Comparison of ENCODE assay signal across 9 mouse cellular contexts in the genomic region with DNA sequence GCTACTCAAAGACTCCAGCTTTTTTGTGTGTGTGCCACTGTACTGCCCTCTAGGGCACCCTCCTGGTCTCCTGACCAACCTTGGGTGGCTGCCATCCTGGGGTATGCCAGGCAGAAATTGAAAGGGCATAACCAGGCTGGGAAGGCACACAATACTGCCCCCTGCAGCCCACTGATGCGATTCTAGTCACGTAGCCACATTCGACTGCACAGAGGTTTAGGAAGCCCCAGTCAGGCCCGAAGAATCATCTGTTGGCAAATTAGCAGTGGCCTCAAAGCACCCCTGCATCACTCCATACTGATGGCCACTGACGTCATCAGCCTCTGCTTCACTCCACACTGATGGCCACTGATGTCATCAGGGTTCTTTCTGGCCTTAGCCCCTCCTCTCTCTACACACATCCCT. TPM values are rescaled to one million over a fixed set of nuclear protein-coding genes. Genes with fewer than 3 reads are reported as not detected.
DNase-seq lines count a peak whose midpoint lies in the region; ATAC-seq lines count a peak whose summit lies in the region.
"Had no signal": no experiment of that assay in that cellular context is flagged by ENCODE, and none has a peak within 500 bp of the region (broad histone marks: within the 10 kb centered on the region; RNA-seq: fewer than 3 reads in every experiment).

No protein-coding gene starts in this region.

- H3K4me1 ChIP-seq in midbrain, embryonic 13.5 days (replicated peaks): no peaks in the 10 kb centered on the region
- H3K4me1 ChIP-seq in midbrain, embryonic 15.5 days: no peaks in the 10 kb centered on the region
- H3K4me1 ChIP-seq: embryonic facial prominence, embryonic 13.5 days had no signal

- no peaks in the 10 kb centered on the region for H3K36me3 ChIP-seq in midbrain, embryonic 13.5 days
- no peaks in the 10 kb centered on the region for H3K36me3 ChIP-seq in midbrain, embryonic 15.5 days (replicated peaks)
- H3K36me3 ChIP-seq: embryonic facial prominence, embryonic 13.5 days; liver, embryonic 13.5 days had no signal

- DNase-seq in adrenal gland, adult 18-20 months (ENCODE audit: low spot score in 2 of 2): peak; percentile 54
- peak; percentile 74 to 92 for DNase-seq in cerebellum, postnatal 4 days (ENCODE audit: low spot score in 2 of 2)
- DNase-seq in heart, postnatal 36 days: peak; percentile 28 to 54
- peak; percentile 50 to 84 for DNase-seq in left cerebral cortex, postnatal 10 days (ENCODE audit: extremely low spot score in 1 of 2, low spot score in 2 of 2)
- DNase-seq in retina, postnatal 1 day: peak; percentile 81
- DNase-seq: liver, embryonic 13.5 days had no signal

- no peaks in the 10 kb centered on the region for H3K9me3 ChIP-seq in midbrain, embryonic 13.5 days
- no peaks in the 10 kb centered on the region for H3K9me3 ChIP-seq in midbrain, embryonic 15.5 days
- H3K9me3 ChIP-seq: embryonic facial prominence, embryonic 13.5 days; liver, embryonic 13.5 days had no signal

- no peak overlapping the region for H3K9ac ChIP-seq in midbrain, embryonic 13.5 days (replicated peaks)
- H3K9ac ChIP-seq in midbrain, embryonic 15.5 days: no peak overlapping the region
- H3K9ac ChIP-seq: embryonic facial prominence, embryonic 13.5 days; liver, embryonic 13.5 days had no signal

- intact Hi-C loops in heart, postnatal 36 days (cut with DNase I): no loop called here
- intact Hi-C loops in left cerebral cortex, postnatal 10 days (cut with DNase I): no loop called here

- H3K4me3 ChIP-seq in midbrain, embryonic 13.5 days (replicated peaks): no peak overlapping the region
- H3K4me3 ChIP-seq in midbrain, embryonic 15.5 days: no peak overlapping the region
- H3K4me3 ChIP-seq: embryonic facial prominence, embryonic 13.5 days; liver, embryonic 13.5 days had no signal

- H3K27ac ChIP-seq in midbrain, embryonic 13.5 days: no peak overlapping the region
- H3K27ac ChIP-seq in midbrain, embryonic 15.5 days: no peak overlapping the region
- H3K27ac ChIP-seq: embryonic facial prominence, embryonic 13.5 days; liver, embryonic 13.5 days had no signal

- WGBS in midbrain, embryonic 13.5 days: 45% methylated on average over 5 of the region's 5 CpGs
- WGBS in midbrain, embryonic 15.5 days: 42% methylated on average over 5 of the region's 5 CpGs

- peaks cover 26% of the 10 kb centered on the region for H3K27me3 ChIP-seq in midbrain, embryonic 13.5 days
- peaks cover 13% of the 10 kb centered on the region; the same call in 1 of the 2 replicates for H3K27me3 ChIP-seq in midbrain, embryonic 15.5 days (replicated peaks)

- no peak overlapping the region for H3K4me2 ChIP-seq in midbrain, embryonic 13.5 days (replicated peaks)
- H3K4me2 ChIP-seq in midbrain, embryonic 15.5 days: no peak overlapping the region
- H3K4me2 ChIP-seq: embryonic facial prominence, embryonic 13.5 days; liver, embryonic 13.5 days had no signal

- ATAC-seq in midbrain, embryonic 13.5 days: peak; percentile 37; the same call in 1 of the 2 replicates
- ATAC-seq in midbrain, embryonic 15.5 days (replicated peaks): no peak

RNA-seq across cellular contexts. Expression of gene Epop, which starts 10.1 kb away (rescaled TPM):
- 3.0 and 4.2 TPM in 2 replicates for polyA plus RNA-seq in midbrain, embryonic 13.5 days (2015; fragmentation: Nextera tagmentation; extraction: Ambion mirVana)
- polyA plus RNA-seq in midbrain, embryonic 15.5 days (2015; fragmentation: Nextera tagmentation; extraction: Ambion mirVana): 1.9 and 2.5 TPM in 2 replicates
- total RNA-seq in adrenal gland, adult 18-20 months (2021): 1 to 10 TPM; 5.5 to 8.2 TPM
- 1 to 10 TPM in 1 of 2 experiments, under 1 TPM in 1; 0.95 to 2.4 TPM for total RNA-seq in heart, postnatal 36 days (2021)
- 10 to 100 TPM; 15.0 to 18.4 TPM for total RNA-seq in left cerebral cortex, postnatal 10 days (2021)

RNA-seq across cellular contexts. Expression of gene Srcin1, which starts 43.4 kb away (rescaled TPM):
- 7.0 and 8.5 TPM in 2 replicates for polyA plus RNA-seq in midbrain, embryonic 13.5 days (2015; fragmentation: Nextera tagmentation; extraction: Ambion mirVana)
- 13.2 and 13.9 TPM in 2 replicates for polyA plus RNA-seq in midbrain, embryonic 15.5 days (2015; fragmentation: Nextera tagmentation; extraction: Ambion mirVana)
- 10 to 100 TPM; 11.4 to 12.3 TPM for total RNA-seq in adrenal gland, adult 18-20 months (2021)
- total RNA-seq in heart, postnatal 36 days (2021): under 1 TPM; 0.08 to 0.16 TPM
- total RNA-seq in left cerebral cortex, postnatal 10 days (2021): 100 to 1,000 TPM; 281 to 294 TPM
- polyA plus RNA-seq: liver, embryonic 13.5 days had no signal

RNA-seq across cellular contexts. Expression of gene Mllt6, which starts 43.8 kb away (rescaled TPM):
- 3.1 and 3.9 TPM in 2 replicates for polyA plus RNA-seq in midbrain, embryonic 13.5 days (2015; fragmentation: Nextera tagmentation; extraction: Ambion mirVana)
- polyA plus RNA-seq in midbrain, embryonic 15.5 days (2015; fragmentation: Nextera tagmentation; extraction: Ambion mirVana): 3.9 and 4.4 TPM in 2 replicates
- total RNA-seq in adrenal gland, adult 18-20 months (2021): 10 to 100 TPM; 42.4 to 44.0 TPM
- 10 to 100 TPM; 67.0 to 68.8 TPM for total RNA-seq in heart, postnatal 36 days (2021)
- total RNA-seq in left cerebral cortex, postnatal 10 days (2021): 10 to 100 TPM; 66.9 to 71.6 TPM

Comparison
In these comparisons a context has a peak if more than half of its experiments do, and no peak if none do; other contexts are left out.
1. RNA of gene Srcin1, which starts 43.4 kb away (total RNA-seq): 281 to 294 TPM in left cerebral cortex, postnatal 10 days; 11.4 to 12.3 TPM in adrenal gland, adult 18-20 months and 0.08 to 0.16 TPM in heart, postnatal 36 days; every median in the first group is over 10 times any median in the second.
2. Peak in every context shown above with its lines, with median percentiles within 50 percentile points of each other: DNase-seq.